Mouse (Mus musculus) forebrain, embryonic 11.5 days (tissue): ENCODE results near the gene Tldc1. TPM values are rescaled to one million over a fixed set of nuclear protein-coding genes. Genes with fewer than 3 reads are reported as not detected.

ENCODE experiments used
- ATAC-seq: fragments of 200-750 bp; cut with Nextera tagmentation; replicated peaks from 2 replicates; pipeline ENCODE4 v1.8.0; 2017; ENCODE audit warnings: moderate TSS enrichment; ENCODE audit not compliant: low FRiP score
- DNase-seq: peaks from one replicate; pipeline ENCODE4 v3.0.0-alpha.2; 2017; ENCODE audit warnings: low spot score
- H3K27ac ChIP-seq: fragments of 300-500 bp; sonication (generic); 2 replicates; pipeline ENCODE4 v1.5.1; 2014; ENCODE audit warnings: low read depth, low read length
- H3K27me3 ChIP-seq: fragments of 300-500 bp; sonication (generic); 2 replicates; pipeline ENCODE4 v1.6.1; 2014; ENCODE audit warnings: mild to moderate bottlenecking, low read length, mixed read lengths; ENCODE audit not compliant: control insufficient read depth, insufficient read depth
- H3K36me3 ChIP-seq: fragments of 300-500 bp; sonication (generic); 2 replicates; pipeline ENCODE4 v1.6.1; 2014; ENCODE audit warnings: mild to moderate bottlenecking, low read length, moderate library complexity, mixed read lengths; ENCODE audit not compliant: control insufficient read depth, insufficient read depth
- H3K4me1 ChIP-seq: fragments of 300-500 bp; sonication (generic); replicated peaks from 2 replicates; pipeline ENCODE4 v1.6.1; 2014; ENCODE audit warnings: low read length, mixed read lengths; ENCODE audit not compliant: control insufficient read depth, insufficient read depth
- H3K4me2 ChIP-seq: fragments of 300-500 bp; sonication (generic); 2 replicates; pipeline ENCODE4 v1.6.1; 2014; ENCODE audit warnings: low read depth, mild to moderate bottlenecking, low read length, moderate library complexity, mixed read lengths; ENCODE audit not compliant: severe bottlenecking
- H3K4me3 ChIP-seq: fragments of 300-500 bp; sonication (generic); 2 replicates; pipeline ENCODE4 v1.5.1; 2014; ENCODE audit warnings: low read depth, low read length
- H3K9ac ChIP-seq: fragments of 300-500 bp; sonication (generic); 2 replicates; pipeline ENCODE4 v1.6.1; 2014; ENCODE audit warnings: low read length
- H3K9me3 ChIP-seq: fragments of 300-500 bp; sonication (generic); 2 replicates; pipeline ENCODE4 v1.6.1; 2016; ENCODE audit warnings: low read length, mixed read lengths; ENCODE audit not compliant: control insufficient read depth
- WGBS: fragments of 180-500 bp; shearing (Covaris S2); extraction: QIAGEN DNeasy Blood & Tissue Kit; methylation state at CpG from one replicate; pipeline ENCODE4 v1.1.7; 2014; 5-methylcytosine and 5-hydroxymethylcytosine counted together
- polyA plus RNA-seq: library from polyadenylated mRNA; unstranded; fragments of >200 nt; fragmentation: Nextera tagmentation; extraction: Ambion mirVana; gene quantifications from 2 replicates; pipeline ENCODE4 v1.2.1, GENCODE M21; 2014

The Tldc1 gene
- 12.6 and 13.4 TPM in 2 replicates for polyA plus RNA-seq

DNA sequence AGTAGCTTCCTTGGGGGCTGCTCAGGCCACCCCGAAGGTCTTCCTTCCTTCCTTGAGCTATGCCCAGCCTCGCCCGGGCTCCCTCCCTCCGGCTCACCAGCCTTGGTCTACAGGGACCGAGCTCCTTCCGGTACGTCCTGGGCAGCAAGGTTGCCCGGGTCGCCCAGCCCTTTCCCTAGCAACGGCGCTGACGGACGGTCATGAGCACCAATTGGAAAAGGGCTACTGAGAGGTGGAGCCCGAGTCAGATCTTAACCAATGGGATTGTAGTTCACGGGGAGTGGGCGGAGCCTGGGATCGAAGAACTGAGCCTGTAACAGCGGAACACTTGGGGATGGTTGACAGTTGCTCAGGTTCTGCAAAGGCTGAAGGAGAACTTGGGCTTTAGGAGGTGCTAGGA, at the start of gene Tldc1:
Gene Tldc1, minus strand, starts transcription at position 154 of the 400 bp plus-strand sequence.
- ATAC-seq: peak; percentile 96
- Histone ChIP-seq H3K36me3 (no peaks in the 10 kb centered on the region), H3K27me3 (no peaks in the 10 kb centered on the region), H3K4me1 (0 out of 2 replicates have a peak, but pooled peaks cover 2% of the 10 kb centered on the region), H3K4me3 (peak within 1 kb of the TSS; percentile 45), H3K4me2 (peak within 1 kb of the TSS; percentile 55), H3K9ac (peak within 1 kb of the TSS; percentile 68), H3K27ac (0 out of 2 replicates have a peak within 1 kb of the TSS, but pooled peaks have one; percentile 18), H3K9me3 (no peaks in the 10 kb centered on the region)
- DNase-seq: peak; percentile 98
- 2% methylated on average over 18 of the region's 18 CpGs for WGBS

DNA sequence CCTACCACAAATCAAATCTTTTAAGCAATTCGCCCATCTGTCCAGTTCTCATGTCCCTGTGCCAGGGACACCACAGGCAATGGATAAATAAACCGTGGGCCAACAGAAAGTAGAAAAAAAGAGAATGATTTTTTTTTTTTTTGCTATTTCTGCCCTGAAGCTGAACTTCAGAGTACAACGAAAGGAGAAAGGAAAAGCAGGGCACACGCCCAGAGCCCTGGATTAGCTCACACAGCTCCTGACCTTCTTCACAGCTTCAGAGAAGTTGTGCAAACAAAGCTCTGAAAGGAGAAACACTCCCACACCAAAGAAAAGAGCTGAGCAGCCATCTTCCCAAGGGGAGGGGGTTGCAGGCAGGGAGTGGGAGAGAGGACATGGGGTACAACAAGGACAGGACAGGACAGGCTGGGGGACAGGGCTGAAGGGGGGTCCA, 49.5 kb upstream of the Tldc1 start:
- no peak for DNase-seq
- Histone ChIP-seq H3K4me2 (no peak overlapping the region), H3K27ac (no peak overlapping the region), H3K27me3 (no peaks in the 10 kb centered on the region), H3K4me1 (peaks cover 32% of the 10 kb centered on the region), H3K4me3 (no peak overlapping the region), H3K9me3 (no peaks in the 10 kb centered on the region), H3K36me3 (no peaks in the 10 kb centered on the region), H3K9ac (no peak overlapping the region; the same call in 1 of the 2 replicates)
- ATAC-seq: no peak
- WGBS: 31% methylated on average over 4 of the region's 4 CpGs

DNA sequence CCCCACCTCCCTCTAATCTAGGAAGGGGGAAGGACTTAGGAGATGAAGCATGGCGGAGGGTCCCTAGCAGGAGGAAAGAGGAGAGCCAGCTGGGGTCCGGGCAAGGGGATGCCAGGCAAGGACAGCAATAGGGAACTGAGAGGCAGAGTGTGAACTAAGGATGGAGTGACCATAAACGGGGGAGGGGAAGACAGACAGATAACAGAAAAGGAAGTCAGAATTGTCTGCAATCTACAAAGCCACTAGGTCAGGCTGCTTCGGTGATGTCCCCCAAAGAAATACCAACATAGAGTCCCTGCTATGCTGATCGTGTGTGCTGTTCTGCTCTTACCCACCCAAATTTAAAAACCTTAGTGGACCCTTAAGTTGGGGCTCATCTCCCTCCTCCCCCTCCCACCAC, 48.8 kb upstream of the Tldc1 start:
- no peak overlapping the region for H3K27ac ChIP-seq
- DNase-seq (no peak), ATAC-seq (no peak)
- no peak overlapping the region for H3K4me2 ChIP-seq
- no peaks in the 10 kb centered on the region for H3K27me3 ChIP-seq
- H3K9ac ChIP-seq: no peak overlapping the region
- H3K9me3 ChIP-seq: no peaks in the 10 kb centered on the region
- peaks cover 25% of the 10 kb centered on the region for H3K4me1 ChIP-seq
- 83% methylated on average over 5 of the region's 5 CpGs for WGBS
- no peaks in the 10 kb centered on the region for H3K36me3 ChIP-seq
- H3K4me3 ChIP-seq: no peak overlapping the region

DNA sequence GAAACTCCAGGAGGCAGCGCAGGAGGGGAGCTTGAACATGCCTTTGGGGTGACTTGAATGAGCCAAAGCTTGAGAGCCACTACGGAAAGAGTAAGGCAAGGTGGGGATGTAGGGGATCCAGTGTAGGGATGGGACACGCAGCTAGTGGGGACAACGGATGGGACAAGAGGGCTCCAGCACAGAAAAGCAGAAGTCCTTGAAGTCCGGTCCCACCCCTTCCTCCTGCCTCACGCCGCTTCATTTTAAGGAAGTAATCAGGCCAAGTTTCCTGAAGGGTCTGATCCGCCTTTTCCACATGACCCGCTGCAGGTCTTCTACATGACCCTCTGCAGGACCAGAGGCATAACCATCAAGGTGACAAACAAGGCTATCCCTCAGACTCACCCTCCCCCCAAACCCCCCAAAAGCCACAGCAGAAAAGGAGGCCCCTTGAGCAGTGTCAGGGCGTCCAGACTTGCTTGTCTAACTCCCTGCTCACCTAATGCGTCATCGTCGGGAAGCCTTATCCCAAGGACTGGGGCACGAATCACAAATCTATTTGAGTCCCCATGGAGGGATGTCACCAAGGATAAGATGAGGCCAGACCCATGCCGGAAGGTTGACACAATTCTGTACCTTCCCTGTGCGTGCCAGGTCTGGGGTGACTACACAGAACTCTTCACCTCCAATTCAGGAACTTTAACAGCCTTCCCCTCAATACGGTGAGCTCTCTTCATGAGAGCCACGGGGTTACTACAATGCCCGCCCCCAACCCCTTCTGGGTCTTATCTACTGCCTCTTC, 47.9 kb upstream of the Tldc1 start:
- no peak overlapping the region for H3K27ac ChIP-seq
- ATAC-seq: no peak
- no peaks in the 10 kb centered on the region for H3K36me3 ChIP-seq
- H3K9ac ChIP-seq: no peak overlapping the region
- no peaks in the 10 kb centered on the region for H3K9me3 ChIP-seq
- H3K27me3 ChIP-seq: no peaks in the 10 kb centered on the region
- H3K4me2 ChIP-seq: no peak overlapping the region
- no peak overlapping the region for H3K4me3 ChIP-seq
- DNase-seq: no peak
- 89% methylated on average over 19 of the region's 19 CpGs for WGBS
- H3K4me1 ChIP-seq: peaks cover 17% of the 10 kb centered on the region

DNA sequence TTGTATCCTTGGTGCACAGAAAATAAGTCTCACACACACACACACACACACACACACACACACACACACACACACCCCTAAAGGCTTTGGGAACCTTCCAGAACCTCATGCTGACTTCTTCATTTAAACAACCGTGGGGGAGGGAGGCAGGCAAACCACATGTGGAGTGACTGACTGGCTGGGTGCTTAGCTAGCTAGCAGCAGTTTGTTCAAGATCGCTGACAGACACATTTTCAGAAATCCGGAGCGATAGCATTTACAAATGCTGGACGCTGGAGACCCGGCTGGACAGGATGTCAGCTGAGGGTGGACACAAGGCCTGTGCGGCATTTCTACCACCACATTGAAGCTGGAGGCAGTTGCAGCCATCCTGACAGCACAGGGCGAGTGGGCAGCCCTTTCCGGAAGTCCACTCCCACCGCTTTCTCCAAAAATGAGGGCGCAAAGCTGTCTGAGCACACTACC, 46.6 kb upstream of the Tldc1 start:
- DNase-seq: no peak
- Histone ChIP-seq H3K27ac (no peak overlapping the region), H3K9ac (no peak overlapping the region), H3K27me3 (no peaks in the 10 kb centered on the region), H3K4me2 (no peak overlapping the region), H3K4me1 (peaks cover 11% of the 10 kb centered on the region; the same call in 1 of the 2 replicates), H3K9me3 (no peaks in the 10 kb centered on the region), H3K36me3 (no peaks in the 10 kb centered on the region; the same call in 1 of the 2 replicates), H3K4me3 (no peak overlapping the region)
- ATAC-seq: no peak
- WGBS: 85% methylated on average over 11 of the region's 11 CpGs

DNA sequence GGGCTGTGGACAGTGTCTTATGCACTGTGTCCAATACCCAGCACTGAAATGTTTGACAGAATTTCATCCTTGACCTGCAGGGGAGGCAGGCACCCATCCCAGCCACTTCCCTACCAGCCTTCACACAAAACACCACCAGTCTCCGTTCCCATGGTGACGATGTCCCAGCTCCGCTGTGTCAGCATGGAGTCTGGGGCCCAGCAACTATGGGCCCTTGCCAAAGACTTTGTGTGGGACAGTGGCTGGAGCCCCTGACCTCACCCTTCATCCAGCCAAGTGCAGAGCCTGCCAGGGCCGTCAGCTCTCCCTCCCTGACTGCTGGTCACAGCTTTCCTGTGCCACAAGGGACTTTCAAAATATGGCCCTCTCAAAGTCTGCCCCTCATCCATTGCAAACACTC, 45.9 kb upstream of the Tldc1 start:
- Histone ChIP-seq H3K4me2 (no peak overlapping the region), H3K4me3 (no peak overlapping the region), H3K36me3 (no peaks in the 10 kb centered on the region; the same call in 1 of the 2 replicates), H3K27ac (no peak overlapping the region), H3K9ac (no peak overlapping the region), H3K9me3 (no peaks in the 10 kb centered on the region), H3K27me3 (no peaks in the 10 kb centered on the region), H3K4me1 (peaks cover 9% of the 10 kb centered on the region; the same call in 1 of the 2 replicates)
- DNase-seq (no peak), ATAC-seq (no peak)
- WGBS: 53% methylated on average over 4 of the region's 4 CpGs

DNA sequence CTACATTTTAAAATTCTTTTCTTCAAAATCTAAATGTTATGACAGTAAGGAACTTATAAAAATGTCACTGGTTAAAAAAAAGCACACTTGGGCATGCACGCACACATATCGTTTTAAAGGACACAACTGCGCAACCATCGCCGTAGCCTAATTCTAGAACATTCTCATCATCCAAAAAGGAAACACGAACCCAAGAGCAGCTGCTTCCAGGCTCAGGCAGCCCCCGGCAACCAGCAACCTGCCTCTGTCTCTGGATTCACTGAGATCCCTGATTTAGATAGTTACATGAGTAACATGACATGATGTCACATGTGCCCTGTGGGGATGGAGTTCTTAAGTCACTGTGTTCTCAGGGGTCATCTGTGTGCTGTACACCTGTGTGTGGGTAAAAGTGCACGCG, 45.1 kb upstream of the Tldc1 start:
- no peak for DNase-seq
- no peak overlapping the region for H3K4me3 ChIP-seq
- no peak overlapping the region for H3K9ac ChIP-seq
- no peak for ATAC-seq
- H3K27me3 ChIP-seq: no peaks in the 10 kb centered on the region
- no peaks in the 10 kb centered on the region for H3K9me3 ChIP-seq
- H3K4me1 ChIP-seq: peaks cover 7% of the 10 kb centered on the region; the same call in 1 of the 2 replicates
- H3K27ac ChIP-seq: no peak overlapping the region
- no peak overlapping the region for H3K4me2 ChIP-seq
- 93% methylated on average over 9 of the region's 9 CpGs for WGBS
- no peaks in the 10 kb centered on the region; the same call in 1 of the 2 replicates for H3K36me3 ChIP-seq

DNA sequence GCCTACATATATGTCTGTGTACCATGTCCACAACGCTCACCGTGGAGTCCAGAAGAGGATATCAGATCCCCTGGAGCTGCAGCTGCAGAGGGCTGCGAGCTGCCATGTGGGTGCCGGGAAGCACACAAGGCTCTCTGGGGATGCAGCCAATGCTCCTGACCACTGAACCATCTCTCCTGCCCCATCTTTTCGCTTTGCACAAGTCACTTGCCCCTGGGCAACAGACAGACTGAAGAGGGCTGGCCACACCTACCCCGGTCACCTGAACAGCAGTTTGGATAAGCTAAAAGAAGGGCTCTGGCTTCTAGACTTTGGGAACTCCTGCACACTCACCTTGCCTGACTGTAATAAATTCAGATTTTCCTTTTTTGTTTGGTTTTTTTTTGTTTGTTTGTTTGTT, 43.5 kb upstream of the Tldc1 start:
- WGBS: 92% methylated on average over 6 of the region's 6 CpGs
- H3K4me1 ChIP-seq: 0 out of 2 replicates have a peak, but pooled peaks cover 3% of the 10 kb centered on the region
- no peaks in the 10 kb centered on the region; the same call in 1 of the 2 replicates for H3K36me3 ChIP-seq
- DNase-seq (no peak), ATAC-seq (no peak)
- H3K9ac ChIP-seq: no peak overlapping the region
- no peak overlapping the region for H3K4me3 ChIP-seq
- no peaks in the 10 kb centered on the region for H3K27me3 ChIP-seq
- H3K9me3 ChIP-seq: no peaks in the 10 kb centered on the region
- H3K4me2 ChIP-seq: no peak overlapping the region
- no peak overlapping the region for H3K27ac ChIP-seq
